Mouse (Mus musculus) spleen, postnatal 14 days (tissue): ENCODE measurements around the gene Adamtsl4.

ENCODE experiments used
- DNase-seq, 2 experiments: peaks; one replicate each; pipeline ENCODE4 v3.0.0; 2021 to 2022; ENCODE audit warnings: low spot score in 2 of 2

The Adamtsl4 gene

DNA sequence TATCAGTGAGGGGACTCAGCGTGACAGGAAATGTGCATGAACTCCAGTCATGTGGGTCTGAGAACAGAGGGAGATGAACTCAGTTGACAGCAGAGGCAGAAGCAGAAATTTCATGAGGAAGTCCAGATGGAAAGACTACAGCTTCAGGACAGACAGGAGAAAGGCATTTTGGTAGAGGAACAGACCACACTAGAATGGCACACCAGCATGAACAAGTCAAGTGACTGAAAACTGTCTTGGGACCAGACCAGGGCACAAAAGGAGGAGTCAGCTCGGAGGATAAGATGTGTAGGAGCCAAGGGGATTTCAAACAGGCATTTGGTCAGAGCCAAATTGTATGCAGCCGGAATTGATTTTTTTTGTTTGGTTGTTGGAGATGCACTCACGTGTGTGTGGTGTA, 52.1 kb downstream of the Adamtsl4 start:
- DNase-seq = no peak

DNA sequence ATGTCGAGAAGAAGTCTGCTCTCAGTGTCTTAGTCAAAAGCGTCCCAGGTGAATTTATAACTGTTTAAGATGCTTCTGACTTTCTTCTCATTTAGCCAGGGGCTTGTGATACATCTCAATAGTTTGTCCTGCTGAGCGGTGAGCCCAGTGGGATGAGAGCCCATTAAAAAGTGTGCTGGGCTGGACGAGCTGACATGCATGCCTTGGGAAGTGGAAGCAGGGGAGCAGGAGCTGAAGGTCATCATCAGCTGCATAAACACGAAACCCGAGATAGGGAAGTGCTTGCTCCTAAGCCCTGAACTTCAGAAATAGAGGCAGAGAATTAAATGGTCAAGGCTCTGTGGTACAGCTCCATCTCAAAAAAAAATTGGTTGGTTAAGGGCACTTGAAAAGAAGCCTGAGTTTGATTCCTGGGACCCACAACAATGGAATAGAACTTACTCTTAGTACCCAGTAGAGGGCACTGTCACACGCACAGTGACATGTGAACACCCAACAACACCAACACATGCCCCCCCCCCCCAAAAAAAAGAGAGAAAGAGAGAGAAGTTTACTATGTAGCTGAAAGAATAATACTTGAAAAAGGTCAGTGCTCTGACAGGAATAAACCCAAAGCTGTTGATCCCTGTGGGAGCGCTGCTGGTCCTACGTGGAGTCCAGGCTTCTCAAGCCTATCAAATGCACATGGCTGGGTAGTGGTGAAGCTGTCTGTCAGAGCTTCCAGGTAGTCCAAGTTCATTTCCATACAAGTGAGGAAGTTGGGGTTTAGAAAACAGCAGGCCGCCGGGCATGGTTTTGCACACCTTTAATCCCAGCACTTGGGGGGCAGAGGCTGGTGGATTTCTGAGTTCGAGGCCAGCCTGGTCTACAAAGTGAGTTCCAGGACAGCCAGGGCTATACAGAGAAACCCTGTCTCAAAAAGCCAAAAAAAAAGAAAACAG, 54.8 kb downstream of the Adamtsl4 start:
- DNase-seq = no peak

DNA sequence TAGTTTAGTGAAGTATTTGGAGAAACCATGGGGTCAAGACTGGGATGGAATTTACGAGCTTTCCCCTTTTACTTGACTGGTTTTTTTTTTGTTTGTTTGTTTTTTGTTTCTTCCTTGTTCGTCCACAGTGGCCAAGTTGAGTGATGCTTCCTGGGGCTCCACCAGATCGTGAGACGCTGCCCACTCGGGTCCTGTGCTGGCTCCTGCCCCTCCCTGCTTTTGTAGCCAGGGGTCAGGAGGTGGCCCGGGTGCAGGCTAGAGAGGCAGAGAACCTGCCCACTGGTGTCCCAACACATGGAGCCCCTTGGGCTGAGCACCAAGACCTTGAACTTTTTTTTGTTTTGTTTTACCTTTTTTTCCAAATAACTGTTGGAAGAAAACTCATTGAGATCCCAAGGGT, 56.4 kb downstream of the Adamtsl4 start:
- DNase-seq = no peak

DNA sequence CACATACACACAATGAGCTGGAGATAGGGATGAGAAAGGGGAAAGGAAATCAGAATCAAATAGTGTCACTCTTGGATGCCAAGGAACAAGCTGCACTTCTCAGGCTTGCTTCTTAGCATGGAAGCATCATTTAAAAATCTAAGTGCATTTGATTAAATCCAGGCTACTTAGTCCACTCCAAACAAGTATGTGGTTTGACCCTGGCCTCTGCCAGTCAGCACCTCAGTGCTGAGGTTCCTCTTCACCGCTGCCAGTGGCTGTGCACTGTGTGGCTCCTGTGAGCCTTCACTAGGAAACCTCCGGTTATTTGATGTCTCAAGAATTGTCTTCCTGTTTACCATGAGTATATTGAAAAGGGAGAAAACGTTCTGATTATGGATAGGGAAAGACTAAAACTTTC, 56.9 kb downstream of the Adamtsl4 start:
- DNase-seq = no peak

DNA sequence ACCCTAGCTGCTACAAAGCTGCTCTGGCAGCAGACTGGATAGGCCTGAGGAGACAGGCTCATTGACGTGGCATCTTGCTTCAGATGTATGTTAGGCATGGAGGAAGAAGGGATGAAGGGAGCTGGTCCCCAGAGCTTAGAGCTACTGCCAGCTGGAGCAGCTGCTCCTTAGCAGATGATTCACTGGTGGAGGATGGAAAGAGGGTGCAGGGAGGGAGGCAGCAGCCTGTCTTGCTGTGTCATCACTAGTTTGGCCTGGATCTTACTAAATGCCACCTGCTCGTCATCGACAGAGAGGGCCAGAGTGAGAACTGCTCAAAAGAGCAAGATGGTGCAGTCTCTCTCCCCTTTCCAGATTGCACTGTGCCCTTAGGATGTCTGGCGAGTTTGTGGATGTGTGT, 58.0 kb downstream of the Adamtsl4 start:
- no peak for DNase-seq

DNA sequence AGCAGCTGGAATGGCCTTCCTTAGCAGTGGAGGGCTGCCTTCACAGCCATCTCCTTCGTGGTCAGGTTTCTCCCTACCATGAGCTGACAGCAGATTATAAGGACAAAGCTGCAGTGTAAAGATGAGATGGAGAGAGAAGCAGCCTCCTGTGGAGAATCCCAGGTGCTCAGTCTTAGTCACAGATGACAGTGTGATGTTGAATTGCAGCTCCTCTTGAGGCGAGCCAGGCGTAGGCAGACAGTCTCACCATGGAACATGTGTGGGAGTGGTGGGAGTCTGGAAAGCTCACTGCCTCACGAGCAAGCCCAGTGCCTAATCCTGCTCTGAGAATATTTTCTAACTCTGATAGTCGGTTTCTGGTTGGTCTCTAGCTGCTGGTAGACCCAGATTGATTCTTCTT, 60.0 kb downstream of the Adamtsl4 start:
- DNase-seq = no peak
